Mouse (Mus musculus): ENCODE results near the gene 4930404H24Rik. TPM values are rescaled to one million over a fixed set of nuclear protein-coding genes. Genes with fewer than 3 reads are reported as not detected.

4930404H24Rik gene
- polyA plus RNA-seq, 1 experiment from 2014 or later, result not detected

DNA sequence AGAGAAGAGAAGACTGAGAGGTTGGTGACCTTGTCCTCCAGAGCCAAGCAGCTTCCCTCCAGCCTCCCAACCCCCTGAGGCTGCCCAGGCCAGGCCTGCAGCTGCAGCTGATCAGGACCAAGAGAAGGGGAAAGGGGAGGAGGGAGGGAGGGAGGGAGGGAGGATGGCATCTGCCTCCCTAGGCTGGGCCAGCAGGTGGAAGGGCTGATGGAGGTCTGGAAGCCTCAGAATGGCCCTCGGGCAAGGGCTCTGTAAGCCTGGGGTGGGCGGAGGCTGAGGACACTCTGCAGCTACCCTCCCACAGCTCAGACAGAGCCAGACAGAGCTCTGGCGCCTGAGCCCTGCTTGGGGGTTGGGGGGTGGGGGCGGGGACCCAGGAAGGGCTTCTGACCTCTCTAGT lies 29.7 kb downstream of the 4930404H24Rik start:
- H3K27me3 ChIP-seq (ENCODE audit: control insufficient read depth, insufficient read depth, low read length), result no peaks in the 10 kb centered on the region
- H3K9ac ChIP-seq (ENCODE audit: low read length), result peak overlapping the region; percentile 50; the same call in 1 of the 2 replicates
- H3K4me3 ChIP-seq (ENCODE audit: control insufficient read depth in 1 of 2, insufficient read depth in 1 of 2, low read depth in 1 of 2, low read length in 2 of 2), result no peak overlapping the region
- H3K27ac ChIP-seq (replicated peaks in 1 of 2; ENCODE audit: control insufficient read depth in 1 of 2, insufficient read depth in 1 of 2, low read depth in 2 of 2, low read length in 2 of 2), result peak overlapping the region in 1 of 2 experiments; percentile 68; a peak in 3 of 4 replicates
- WGBS, result 28% methylated on average over 4 of the region's 4 CpGs
- no peaks in the 10 kb centered on the region for H3K9me3 ChIP-seq (ENCODE audit: control insufficient read depth, low read length)
- peaks cover 38 to 58% of the 10 kb centered on the region in 2 experiments for H3K4me1 ChIP-seq (ENCODE audit: control insufficient read depth in 2 of 2, insufficient read depth in 2 of 2, low read length in 2 of 2)
- no peak overlapping the region for H3K4me2 ChIP-seq (ENCODE audit: low read length)
- H3K36me3 ChIP-seq (ENCODE audit: control insufficient read depth, insufficient read depth, low read length), result no peaks in the 10 kb centered on the region
- no peak for ATAC-seq (ENCODE audit: insufficient number of reproducible peaks, insufficient read depth, low FRiP score, low read depth)

GRCm38 (mm10) chr2:153523143-153523542 lies 30.6 kb downstream of the 4930404H24Rik start:
- no peak overlapping the region for H3K4me2 ChIP-seq (ENCODE audit: low read length)
- H3K9me3 ChIP-seq (ENCODE audit: control insufficient read depth, low read length), result no peaks in the 10 kb centered on the region
- H3K36me3 ChIP-seq (ENCODE audit: control insufficient read depth, insufficient read depth, low read length), result no peaks in the 10 kb centered on the region
- H3K4me1 ChIP-seq (ENCODE audit: control insufficient read depth in 2 of 2, insufficient read depth in 2 of 2, low read length in 2 of 2), result peaks cover 39 to 62% of the 10 kb centered on the region in 2 experiments
- H3K27me3 ChIP-seq (ENCODE audit: control insufficient read depth, insufficient read depth, low read length), result no peaks in the 10 kb centered on the region
- H3K27ac ChIP-seq (replicated peaks in 1 of 2; ENCODE audit: control insufficient read depth in 1 of 2, insufficient read depth in 1 of 2, low read depth in 2 of 2, low read length in 2 of 2), result peak overlapping the region; percentile 34 to 68
- peak overlapping the region; percentile 1; the same call in 1 of the 2 replicates for H3K9ac ChIP-seq (ENCODE audit: low read length)
- WGBS, result 35% methylated on average over 9 of the region's 9 CpGs
- ATAC-seq (ENCODE audit: insufficient number of reproducible peaks, insufficient read depth, low FRiP score, low read depth), result no peak
- no peak overlapping the region for H3K4me3 ChIP-seq (ENCODE audit: control insufficient read depth in 1 of 2, insufficient read depth in 1 of 2, low read depth in 1 of 2, low read length in 2 of 2)

- 84% methylated on average over 12 of the region's 12 CpGs for WGBS
- ATAC-seq (ENCODE audit: insufficient number of reproducible peaks, insufficient read depth, low FRiP score, low read depth), result no peak
These were observed 31.1 kb downstream of the 4930404H24Rik start for GRCm38 (mm10) chr2:153523656-153524055.

DNA sequence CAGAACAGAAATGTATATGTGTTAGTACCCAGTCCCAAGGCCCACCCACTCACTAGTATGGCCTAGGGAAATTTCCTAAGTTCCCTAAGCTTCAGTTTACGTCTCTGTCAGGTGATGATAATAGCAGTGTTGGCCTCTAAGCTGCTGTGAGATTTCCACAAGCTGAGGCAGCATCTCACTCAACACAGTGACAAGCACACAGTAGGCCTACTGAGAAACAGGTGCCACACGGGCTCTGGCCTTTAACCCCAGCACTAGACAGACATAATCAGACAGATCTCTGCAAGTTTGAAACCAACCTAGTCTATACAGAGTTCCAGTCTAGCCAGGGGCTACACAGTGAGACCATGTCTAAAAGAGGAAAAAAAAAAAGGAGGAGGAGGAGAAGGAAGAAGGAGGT lies 32.1 kb downstream of the 4930404H24Rik start:
- Histone ChIP-seq H3K27ac (replicated peaks in 1 of 2; ENCODE audit: control insufficient read depth in 1 of 2, insufficient read depth in 1 of 2, low read depth in 2 of 2, low read length in 2 of 2) (no peak overlapping the region), H3K9ac (ENCODE audit: low read length) (no peak overlapping the region)
- WGBS, result 72% methylated on average over 2 of the region's 2 CpGs

More at GRCm38 (mm10) chr2:153523656-153524055, 31.1 kb downstream of the 4930404H24Rik start:
- H3K4me2 ChIP-seq (ENCODE audit: low read length), result no peak overlapping the region
- no peaks in the 10 kb centered on the region for H3K9me3 ChIP-seq (ENCODE audit: control insufficient read depth, low read length)
- H3K27me3 ChIP-seq (ENCODE audit: control insufficient read depth, insufficient read depth, low read length), result no peaks in the 10 kb centered on the region
- H3K36me3 ChIP-seq (ENCODE audit: control insufficient read depth, insufficient read depth, low read length), result no peaks in the 10 kb centered on the region
- H3K4me3 ChIP-seq (ENCODE audit: control insufficient read depth in 1 of 2, insufficient read depth in 1 of 2, low read depth in 1 of 2, low read length in 2 of 2), result no peak overlapping the region
- peak overlapping the region; percentile 8; the same call in 1 of the 2 replicates for H3K9ac ChIP-seq (ENCODE audit: low read length)
- peak overlapping the region; percentile 34 to 68; a peak in 3 of 4 replicates for H3K27ac ChIP-seq (replicated peaks in 1 of 2; ENCODE audit: control insufficient read depth in 1 of 2, insufficient read depth in 1 of 2, low read depth in 2 of 2, low read length in 2 of 2)
- peaks cover 39 to 63% of the 10 kb centered on the region in 2 experiments for H3K4me1 ChIP-seq (ENCODE audit: control insufficient read depth in 2 of 2, insufficient read depth in 2 of 2, low read length in 2 of 2)

GRCm38 (mm10) chr2:153525906-153526311 lies 33.3 kb downstream of the 4930404H24Rik start:
- Histone ChIP-seq H3K4me1 (ENCODE audit: control insufficient read depth in 2 of 2, insufficient read depth in 2 of 2, low read length in 2 of 2) (peaks cover 39 to 60% of the 10 kb centered on the region in 2 experiments), H3K9me3 (ENCODE audit: control insufficient read depth, low read length) (no peaks in the 10 kb centered on the region), H3K27me3 (ENCODE audit: control insufficient read depth, insufficient read depth, low read length) (no peaks in the 10 kb centered on the region), H3K4me3 (ENCODE audit: control insufficient read depth in 1 of 2, insufficient read depth in 1 of 2, low read depth in 1 of 2, low read length in 2 of 2) (no peak overlapping the region), H3K4me2 (ENCODE audit: low read length) (peak overlapping the region; percentile 38), H3K27ac (replicated peaks in 1 of 2; ENCODE audit: control insufficient read depth in 1 of 2, insufficient read depth in 1 of 2, low read depth in 2 of 2, low read length in 2 of 2) (peak overlapping the region; percentile 59 to 87), H3K36me3 (ENCODE audit: control insufficient read depth, insufficient read depth, low read length) (no peaks in the 10 kb centered on the region), H3K9ac (ENCODE audit: low read length) (peak overlapping the region; percentile 38)
- peak; percentile 14; the same call in 1 of the 2 replicates for ATAC-seq (ENCODE audit: insufficient number of reproducible peaks, insufficient read depth, low FRiP score, low read depth)
- 11% methylated on average over 10 of the region's 10 CpGs for WGBS

More for the DNA sequence above, 32.1 kb downstream of the 4930404H24Rik start:
- H3K4me1 ChIP-seq (ENCODE audit: control insufficient read depth in 2 of 2, insufficient read depth in 2 of 2, low read length in 2 of 2), result peaks cover 39 to 61% of the 10 kb centered on the region in 2 experiments
- no peak overlapping the region for H3K4me3 ChIP-seq (ENCODE audit: control insufficient read depth in 1 of 2, insufficient read depth in 1 of 2, low read depth in 1 of 2, low read length in 2 of 2)
- H3K4me2 ChIP-seq (ENCODE audit: low read length), result no peak overlapping the region
- no peaks in the 10 kb centered on the region for H3K9me3 ChIP-seq (ENCODE audit: control insufficient read depth, low read length)
- no peaks in the 10 kb centered on the region for H3K27me3 ChIP-seq (ENCODE audit: control insufficient read depth, insufficient read depth, low read length)
- no peak for ATAC-seq (ENCODE audit: insufficient number of reproducible peaks, insufficient read depth, low FRiP score, low read depth)
- H3K36me3 ChIP-seq (ENCODE audit: control insufficient read depth, insufficient read depth, low read length), result no peaks in the 10 kb centered on the region

DNA sequence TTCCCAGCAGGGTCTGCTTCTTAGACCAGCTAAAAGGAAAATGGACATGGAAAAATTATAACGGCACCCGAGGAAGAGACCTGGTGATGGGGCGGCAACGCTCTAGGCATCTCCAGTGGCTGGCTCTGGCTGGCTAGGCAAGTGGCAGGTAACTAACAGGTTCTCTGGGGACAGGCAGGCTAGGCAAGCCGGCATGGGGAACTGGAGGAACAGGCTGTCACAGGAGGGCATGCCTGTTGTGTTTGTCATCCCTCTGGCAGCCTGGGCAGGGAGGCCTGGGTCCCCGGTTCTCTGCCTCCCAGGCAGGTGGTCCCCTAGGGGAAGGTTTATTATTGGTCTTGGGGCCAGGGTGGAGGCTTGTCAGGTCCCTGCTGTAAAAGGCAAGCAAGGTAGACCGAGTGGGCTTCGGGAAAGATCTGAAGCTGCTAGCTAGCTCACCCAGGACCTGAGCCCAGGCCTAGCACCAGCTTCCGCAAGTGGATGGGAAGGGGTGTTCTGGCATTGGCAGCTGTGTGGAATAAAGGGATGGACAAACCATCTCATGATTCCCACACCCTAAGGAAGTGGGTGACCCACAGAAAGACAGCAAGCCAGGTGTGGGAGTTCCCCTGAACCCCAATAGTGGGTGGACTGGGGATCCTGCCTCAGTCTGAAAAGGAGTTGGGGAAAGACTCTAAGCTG lies 34.4 kb downstream of the 4930404H24Rik start:
- Histone ChIP-seq H3K9me3 (ENCODE audit: control insufficient read depth, low read length) (no peaks in the 10 kb centered on the region), H3K27me3 (ENCODE audit: control insufficient read depth, insufficient read depth, low read length) (no peaks in the 10 kb centered on the region; the same call in 1 of the 2 replicates), H3K4me2 (ENCODE audit: low read length) (peak overlapping the region; percentile 96), H3K36me3 (ENCODE audit: control insufficient read depth, insufficient read depth, low read length) (no peaks in the 10 kb centered on the region), H3K4me3 (ENCODE audit: control insufficient read depth in 1 of 2, insufficient read depth in 1 of 2, low read depth in 1 of 2, low read length in 2 of 2) (no peak overlapping the region), H3K9ac (ENCODE audit: low read length) (no peak overlapping the region; the same call in 1 of the 2 replicates), H3K4me1 (ENCODE audit: control insufficient read depth in 2 of 2, insufficient read depth in 2 of 2, low read length in 2 of 2) (peaks cover 35 to 51% of the 10 kb centered on the region in 2 experiments), H3K27ac (replicated peaks in 1 of 2; ENCODE audit: control insufficient read depth in 1 of 2, insufficient read depth in 1 of 2, low read depth in 2 of 2, low read length in 2 of 2) (peak overlapping the region; percentile 12 to 87; a peak in 3 of 4 replicates)
- ATAC-seq (ENCODE audit: insufficient number of reproducible peaks, insufficient read depth, low FRiP score, low read depth), result no peak
- WGBS, result 63% methylated on average over 9 of the region's 9 CpGs

- Histone ChIP-seq H3K4me3 (ENCODE audit: control insufficient read depth in 1 of 2, insufficient read depth in 1 of 2, low read depth in 1 of 2, low read length in 2 of 2) (peak overlapping the region; percentile 75), H3K27ac (replicated peaks in 1 of 2; ENCODE audit: control insufficient read depth in 1 of 2, insufficient read depth in 1 of 2, low read depth in 2 of 2, low read length in 2 of 2) (peak overlapping the region; percentile 28 to 87; a peak in 2 of 4 replicates), H3K27me3 (ENCODE audit: control insufficient read depth, insufficient read depth, low read length) (no peaks in the 10 kb centered on the region; the same call in 1 of the 2 replicates), H3K9me3 (ENCODE audit: control insufficient read depth, low read length) (no peaks in the 10 kb centered on the region), H3K9ac (ENCODE audit: low read length) (peak overlapping the region; percentile 89), H3K4me2 (ENCODE audit: low read length) (peak overlapping the region; percentile 96), H3K36me3 (ENCODE audit: control insufficient read depth, insufficient read depth, low read length) (no peaks in the 10 kb centered on the region), H3K4me1 (ENCODE audit: control insufficient read depth in 2 of 2, insufficient read depth in 2 of 2, low read length in 2 of 2) (peaks cover 28 to 43% of the 10 kb centered on the region in 2 experiments)
- 3% methylated on average over 77 of the region's 85 CpGs for WGBS
- peak; percentile 32; the same call in 1 of the 2 replicates for ATAC-seq (ENCODE audit: insufficient number of reproducible peaks, insufficient read depth, low FRiP score, low read depth)
These were observed 35.3 kb downstream of the 4930404H24Rik start for GRCm38 (mm10) chr2:153527580-153528531.
